Mouse (Mus musculus) activated CD4-positive, CD25-positive, alpha-beta regulatory T cell (primary cell): ENCODE results near the gene Dirc2. TPM values are rescaled to one million over a fixed set of nuclear protein-coding genes. Genes with fewer than 3 reads are reported as not detected.

Experiments
- polyA plus RNA-seq, 2 experiments: library from polyadenylated mRNA; unstranded; fragments of 100-300 nt; shearing (Covaris generic); gene quantifications; one replicate each; pipeline ENCODE4 v1.2.1; 2017

Dirc2 gene
- 10 to 100 TPM; 22.6 to 27.8 TPM for polyA plus RNA-seq

DNA sequence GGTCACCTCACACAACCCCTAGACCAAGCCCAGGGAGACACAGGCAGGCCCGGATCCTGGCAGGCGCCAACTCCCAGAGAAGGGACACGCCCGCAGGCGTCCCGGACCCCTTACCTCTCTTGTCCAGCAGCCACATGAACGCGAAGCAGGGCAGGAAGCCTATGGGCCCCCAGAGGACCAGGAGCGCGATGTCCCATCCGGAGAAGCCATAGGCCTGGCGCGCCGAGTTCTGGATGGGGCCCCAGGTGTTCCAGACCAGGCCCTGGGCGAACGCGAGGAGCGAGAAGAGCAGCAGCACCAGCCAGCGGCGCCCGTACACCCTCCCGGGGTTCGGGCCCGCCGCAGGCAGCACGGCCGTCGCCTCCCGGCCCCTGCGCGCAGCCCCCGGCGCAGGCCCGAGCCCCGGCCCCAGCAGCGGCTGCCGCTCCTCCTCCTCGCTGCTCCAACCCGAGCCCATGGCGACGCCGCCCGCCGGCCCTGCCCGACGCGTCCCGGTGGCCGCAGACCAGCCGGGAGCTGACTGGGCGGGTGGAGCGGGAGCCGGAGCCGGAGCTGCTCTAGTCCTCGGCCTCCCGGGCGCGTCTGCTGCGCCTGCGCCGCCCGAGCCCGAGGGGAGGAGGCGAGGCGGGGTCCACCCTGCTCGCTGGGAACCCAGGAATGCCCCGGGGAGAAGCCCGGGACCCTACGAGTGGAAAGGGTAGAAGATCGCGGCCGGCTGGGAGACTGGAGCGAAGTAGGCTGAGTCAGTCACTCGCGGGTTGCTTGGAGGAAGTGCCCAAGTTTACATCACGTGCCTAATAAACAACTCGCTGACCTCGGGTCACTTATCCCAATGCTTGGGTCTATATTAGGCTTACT, at the start of gene Dirc2:
TSS of gene Dirc2 (minus strand) at position 572 of the 858 bp plus-strand sequence.

DNA sequence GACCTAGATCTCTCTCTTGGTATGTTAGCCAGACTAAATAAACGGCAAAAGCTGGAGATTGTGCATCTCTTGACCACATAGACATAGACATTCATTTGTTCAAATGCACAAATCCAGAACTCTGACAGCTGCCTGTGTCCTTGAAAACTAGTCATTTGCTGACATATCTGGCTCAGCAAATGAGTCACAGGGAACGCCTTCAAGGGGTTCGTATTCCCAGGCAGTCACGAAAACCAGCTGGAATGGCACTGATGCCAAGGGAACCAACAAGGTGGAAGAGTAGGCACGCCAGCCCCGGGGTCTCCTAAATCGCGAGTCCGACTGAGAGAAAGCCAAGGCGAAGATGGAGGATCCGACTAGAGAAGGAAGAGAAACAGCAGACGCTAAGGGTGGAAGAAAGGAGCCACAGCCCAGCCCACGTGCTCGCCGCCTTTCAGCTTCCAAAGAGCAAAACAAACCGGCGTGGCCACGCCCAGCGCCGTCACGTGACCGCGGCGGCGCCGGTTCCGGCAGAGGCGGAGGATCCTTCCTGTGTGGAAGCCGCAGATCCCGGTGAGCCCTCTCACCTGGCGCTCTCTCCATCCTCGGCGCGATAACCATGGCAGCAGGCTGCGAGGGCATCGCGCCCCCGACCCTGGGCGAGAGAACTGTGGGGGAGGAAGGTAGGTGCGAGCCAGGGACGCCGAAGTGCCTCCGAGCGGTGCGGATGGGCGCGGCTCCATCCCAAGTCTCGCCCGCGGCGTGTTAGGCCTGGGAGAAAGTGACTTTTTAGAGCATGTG, 912 bp upstream of the Dirc2 start, which contains the start of gene Hspbap1:
TSS of gene Hspbap1 (plus strand) at position 498 of the 780 bp plus-strand sequence.

Other genes starting within 250 kb of the Dirc2 start
- not detected for gene Sema5b, start 228.2 kb downstream of the Dirc2 start, polyA plus RNA-seq
- gene Hspbap1, start 1.0 kb upstream of the Dirc2 start, polyA plus RNA-seq, result 10 to 100 TPM; 19.5 to 29.6 TPM
- 10 to 100 TPM; 72.6 to 94.6 TPM for gene Parp14, start 102.2 kb upstream of the Dirc2 start, polyA plus RNA-seq
- gene Parp9, start 169.1 kb upstream of the Dirc2 start, polyA plus RNA-seq, result 100 to 1,000 TPM; 124 to 132 TPM
- gene Dtx3l, start 169.8 kb upstream of the Dirc2 start, polyA plus RNA-seq, result 100 to 1,000 TPM in 1 of 2 experiments, 10 to 100 TPM in 1; 70.1 to 103 TPM
- gene Kpna1, start 209.4 kb upstream of the Dirc2 start, polyA plus RNA-seq, result 10 to 100 TPM; 50.4 to 64.1 TPM